Mouse (Mus musculus) adrenal gland, postnatal 14 days (tissue): ENCODE data around the gene Olfr15. TPM values are rescaled to one million over a fixed set of nuclear protein-coding genes. Genes with fewer than 3 reads are reported as not detected.
"Not testable (repeated sequence)": the region's sequence is repeated elsewhere in the genome, so short reads cannot be mapped to it uniquely, and the experiment has no call there.

Experiments used
- DNase-seq: peaks from one replicate; pipeline ENCODE4 v3.0.0; 2021; ENCODE audit warnings: mixed read lengths
- long read RNA-seq, 2 experiments: library from polyadenylated mRNA; stranded (forward); transcript quantifications; one replicate each; pipeline ENCODE4 v2.0.0; 2021
- total RNA-seq: library from RNA; stranded (reverse); gene quantifications from 2 replicates; pipeline ENCODE4 v1.2.3, GENCODE M21; 2021

Olfr15 gene
- total RNA-seq: not detected in 2 replicates
- long read RNA-seq, experiment 1: 0 reads
- long read RNA-seq, experiment 2: 0 reads

GRCm38 (mm10) chr16:3830588-3831109, at the start of gene Olfr15:
Olfr15 (plus strand) TSS chr16:3830878.
- DNase-seq: no peak

GRCm38 (mm10) chr16:3781237-3781636, 49.4 kb upstream of the Olfr15 start:
- no peak for DNase-seq

- no peak for DNase-seq
Measured at GRCm38 (mm10) chr16:3788394-3788793, 42.3 kb upstream of the Olfr15 start.

- no peak for DNase-seq
Measured at GRCm38 (mm10) chr16:3808176-3808575, 22.5 kb upstream of the Olfr15 start.

GRCm38 (mm10) chr16:3814667-3815066, 16.0 kb upstream of the Olfr15 start:
- DNase-seq: not testable (repeated sequence)

- no peak for DNase-seq
Measured at GRCm38 (mm10) chr16:3820202-3820601, 10.5 kb upstream of the Olfr15 start.

- DNase-seq: no peak
Measured at GRCm38 (mm10) chr16:3828021-3828420, 2.7 kb upstream of the Olfr15 start.

- DNase-seq: no peak
Measured at GRCm38 (mm10) chr16:3829727-3830126, 951 bp upstream of the Olfr15 start.

- DNase-seq: no peak
Measured at GRCm38 (mm10) chr16:3835461-3835860, 4.8 kb downstream of the Olfr15 start.

GRCm38 (mm10) chr16:3839157-3839885, 8.6 kb downstream of the Olfr15 start:
- peak; percentile 56 for DNase-seq

- no peak for DNase-seq
Measured at GRCm38 (mm10) chr16:3842989-3843388, 12.3 kb downstream of the Olfr15 start.

- no peak for DNase-seq
Measured at GRCm38 (mm10) chr16:3843796-3844195, 13.1 kb downstream of the Olfr15 start.

GRCm38 (mm10) chr16:3846711-3847518, 16.2 kb downstream of the Olfr15 start, which contains the start of gene Zfp174:
Zfp174 (plus strand) TSS chr16:3847268.
- DNase-seq: peak; percentile 96

GRCm38 (mm10) chr16:3847871-3848270, 17.2 kb downstream of the Olfr15 start:
- DNase-seq: peak; percentile 28

- no peak for DNase-seq
Measured at GRCm38 (mm10) chr16:3848416-3848815, 17.7 kb downstream of the Olfr15 start.

GRCm38 (mm10) chr16:3851301-3851700, 20.6 kb downstream of the Olfr15 start:
- DNase-seq: peak; percentile 81

GRCm38 (mm10) chr16:3852586-3852985, 21.9 kb downstream of the Olfr15 start:
- peak; percentile 36 for DNase-seq

- DNase-seq: no peak
Measured at GRCm38 (mm10) chr16:3854437-3855182, 23.9 kb downstream of the Olfr15 start.

- no peak for DNase-seq
Measured at GRCm38 (mm10) chr16:3855776-3856175, 25.1 kb downstream of the Olfr15 start.

GRCm38 (mm10) chr16:3859254-3859653, 28.6 kb downstream of the Olfr15 start:
- no peak for DNase-seq

GRCm38 (mm10) chr16:3871815-3872214, 41.1 kb downstream of the Olfr15 start:
- DNase-seq: no peak
